Mouse (Mus musculus): ENCODE results near the gene Igfbp2.

GRCm38 (mm10) chr1:72833563-72833962, 9.3 kb downstream of the Igfbp2 start:
- TF ChIP-seq CTCF (IDR thresholded peaks at IDR 0.05; ENCODE audit: extremely low read depth, insufficient read depth, low read length) (no peak), POLR2A (IDR thresholded peaks at IDR 0.05; ENCODE audit: extremely low read depth, insufficient read depth, low read length) (no peak)
